26 mouse cellular contexts compared by ENCODE assay signal in genomic region chr6:43851306-43851705, GRCm38 (mm10).
"Had no signal": no experiment of that assay in that cellular context is flagged by ENCODE, and none has a peak within 500 bp of the region (broad histone marks: within the 10 kb centered on the region; RNA-seq: fewer than 3 reads in every experiment).

No protein-coding gene starts in this region.

- H3K9me3 ChIP-seq: heart, embryonic 10.5 days; heart, embryonic 12.5 days; hindbrain, embryonic 10.5 days; hindbrain, embryonic 12.5 days; kidney, embryonic 15.5 days; limb, embryonic 13.5 days; limb, embryonic 15.5 days; liver, embryonic 12.5 days had no signal

- H3K4me1 ChIP-seq: heart, embryonic 10.5 days; heart, embryonic 12.5 days; hindbrain, embryonic 10.5 days; hindbrain, embryonic 12.5 days; kidney, embryonic 15.5 days; limb, embryonic 13.5 days; liver, embryonic 12.5 days had no signal

- H3K27ac ChIP-seq: gastrocnemius, adult 2 months; heart, embryonic 10.5 days; hindbrain, embryonic 10.5 days; hindbrain, embryonic 12.5 days; hindbrain, embryonic 14.5 days; kidney, embryonic 15.5 days; kidney, postnatal 0 days; layer of hippocampus, adult 2 months; left cerebral cortex, adult 2 months; limb, embryonic 13.5 days; limb, embryonic 15.5 days; liver, embryonic 12.5 days; liver, embryonic 14.5 days had no signal

- H3K4me3 ChIP-seq: gastrocnemius, adult 2 months; heart, embryonic 10.5 days; heart, embryonic 12.5 days; hindbrain, embryonic 10.5 days; hindbrain, embryonic 12.5 days; kidney, embryonic 15.5 days; layer of hippocampus, adult 2 months; left cerebral cortex, adult 2 months; limb, embryonic 13.5 days; limb, embryonic 15.5 days; liver, embryonic 12.5 days had no signal

- H3K9ac ChIP-seq: heart, embryonic 12.5 days; hindbrain, embryonic 12.5 days; hindbrain, embryonic 14.5 days; kidney, embryonic 15.5 days; limb, embryonic 13.5 days; limb, embryonic 15.5 days; liver, embryonic 12.5 days; liver, embryonic 14.5 days had no signal

- H3K27me3 ChIP-seq: heart, embryonic 12.5 days; hindbrain, embryonic 12.5 days; kidney, embryonic 15.5 days; limb, embryonic 13.5 days; limb, embryonic 15.5 days; liver, embryonic 12.5 days had no signal

- DNase-seq: gastrocnemius, adult 2 months; gastrocnemius, postnatal 10 days; gastrocnemius, postnatal 25 days; heart, adult 18-20 months; heart, postnatal 10 days; heart, postnatal 4 days; kidney, adult 11 months; kidney, adult 9 months; kidney, postnatal 14 days; kidney, postnatal 36 days; left cerebral cortex, postnatal 4 days had no signal

- H3K4me2 ChIP-seq: heart, embryonic 12.5 days; hindbrain, embryonic 12.5 days; hindbrain, embryonic 14.5 days; kidney, embryonic 15.5 days; limb, embryonic 13.5 days; limb, embryonic 15.5 days; liver, embryonic 12.5 days had no signal

- H3K36me3 ChIP-seq: heart, embryonic 10.5 days; heart, embryonic 12.5 days; hindbrain, embryonic 10.5 days; hindbrain, embryonic 12.5 days; kidney, embryonic 15.5 days; limb, embryonic 13.5 days; limb, embryonic 15.5 days; liver, embryonic 12.5 days had no signal

- ATAC-seq: hindbrain, embryonic 16.5 days; inflammation-experienced regulatory T-cells, adult 6 months; liver, embryonic 12.5 days had no signal
